Mouse (Mus musculus) Patski (cell line): ENCODE data around the gene Syne3. TPM values are rescaled to one million over a fixed set of nuclear protein-coding genes. Genes with fewer than 3 reads are reported as not detected.

ENCODE experiments used
- ATAC-seq: fragments of 100-300 bp; one replicate; pipeline ENCODE4 v1.8.0; 2021
- CTCF ChIA-PET: fragments of 350-600 bp; sonication (Branson Sonifier 250); formaldehyde crosslinking; loops from one replicate; lab custom pipeline; 2022; ENCODE audit warnings: inconsistent platforms; lab: Charles Lee
- POLR2A ChIA-PET: fragments of 350-600 bp; sonication (Branson Sonifier 250); formaldehyde crosslinking; loops from one replicate; lab custom pipeline; 2022; ENCODE audit warnings: antibody characterized with exemption, inconsistent platforms; lab: Charles Lee
- DNase-seq: peaks from one replicate; pipeline ENCODE4 v3.0.0-alpha.2; 2011; ENCODE audit warnings: low read depth, low spot score
- H3K27me3 ChIP-seq: fragments of 371-371 bp; one replicate; pipeline ENCODE4 v1.5.1; 2021
- CTCF ChIP-seq: fragments of 100-300 bp; IDR thresholded peaks from one replicate; pipeline ENCODE4 v1.5.1; 2021
- in situ Hi-C: fragments of 300-500 bp; cut with MboI; formaldehyde crosslinking; loops from 3 replicates; pipeline ENCODE4 v1.11.1; 2018; ENCODE audit warnings: low pct_unique_long_range_greater_than_20kb, mixed read lengths
- polyA plus RNA-seq: library from polyadenylated mRNA; unstranded; gene quantifications from one replicate; pipeline ENCODE4 v1.2.3, GENCODE M21; 2021

Syne3 gene
- polyA plus RNA-seq, 1 experiment from 2014 or later, result 14.2 TPM

GRCm38 (mm10) chr12:104936223-104936622 is 73.4 kb downstream of the Syne3 start:
- POLR2A ChIA-PET, result no interaction called here
- no peak for TF ChIP-seq CTCF
- H3K27me3 ChIP-seq, result no peaks in the 10 kb centered on the region
- DNase-seq (no peak), ATAC-seq (no peak)
- in situ Hi-C loops, result loop anchor here (5.0 to 25.0 kb wide), 4 partner anchors 101 to 499 kb away; no protein-coding TSS in a partner anchor
- CTCF ChIA-PET, result interaction anchor here (0.9 to 1.2 kb wide), 2 partner anchors 100 to 139 kb away, joined by 3 read pairs; no protein-coding TSS in a partner anchor

- DNase-seq (no peak), ATAC-seq (no peak)
- H3K27me3 ChIP-seq, result no peaks in the 10 kb centered on the region
- no peak for TF ChIP-seq CTCF
- ChIA-PET CTCF (no interaction called here), POLR2A (no interaction called here)
- in situ Hi-C loops, result loop anchor here (5.0 to 25.0 kb wide), 4 partner anchors 100 to 498 kb away; no protein-coding TSS in a partner anchor
Observed at GRCm38 (mm10) chr12:104935144-104935543, 74.5 kb downstream of the Syne3 start.

GRCm38 (mm10) chr12:104933800-104934199 is 75.8 kb downstream of the Syne3 start:
- ATAC-seq (no peak), DNase-seq (no peak)
- H3K27me3 ChIP-seq, result no peaks in the 10 kb centered on the region
- ChIA-PET CTCF (interaction anchor here (0.8 kb wide), 1 partner anchor 86 kb away, joined by 3 read pairs; no protein-coding TSS in a partner anchor), POLR2A (no interaction called here)
- no peak for TF ChIP-seq CTCF
- in situ Hi-C loops, result loop anchor here (10.0 to 25.0 kb wide), 3 partner anchors 99 to 371 kb away; no protein-coding TSS in a partner anchor

GRCm38 (mm10) chr12:104933217-104933616 is 76.4 kb downstream of the Syne3 start:
- DNase-seq, result no peak
- ATAC-seq, result no peak
- in situ Hi-C loops, result loop anchor here (10.0 to 25.0 kb wide), 3 partner anchors 98 to 371 kb away; no protein-coding TSS in a partner anchor
- CTCF ChIA-PET, result interaction anchor here (0.8 kb wide), 1 partner anchor 86 kb away, joined by 3 read pairs; no protein-coding TSS in a partner anchor
- POLR2A ChIA-PET, result no interaction called here
- TF ChIP-seq CTCF, result no peak
- no peaks in the 10 kb centered on the region for H3K27me3 ChIP-seq

- POLR2A ChIA-PET, result no interaction called here
- CTCF ChIA-PET, result interaction anchor here (1.6 kb wide), 1 partner anchor 14 kb away, joined by 4 read pairs; no protein-coding TSS in a partner anchor
- TF ChIP-seq CTCF, result no peak
- in situ Hi-C loops, result loop anchor here (25.0 kb wide), 1 partner anchor 363 kb away; no protein-coding TSS in a partner anchor
- DNase-seq (no peak), ATAC-seq (no peak)
- no peaks in the 10 kb centered on the region for H3K27me3 ChIP-seq
Observed at GRCm38 (mm10) chr12:104925765-104926164, 83.8 kb downstream of the Syne3 start.

GRCm38 (mm10) chr12:104925035-104925434 is 84.6 kb downstream of the Syne3 start:
- ATAC-seq (no peak), DNase-seq (no peak)
- no peaks in the 10 kb centered on the region for H3K27me3 ChIP-seq
- ChIA-PET POLR2A (no interaction called here), CTCF (no interaction called here)
- in situ Hi-C loops, result loop anchor here (25.0 kb wide), 1 partner anchor 363 kb away; no protein-coding TSS in a partner anchor
- no peak for TF ChIP-seq CTCF

DNA sequence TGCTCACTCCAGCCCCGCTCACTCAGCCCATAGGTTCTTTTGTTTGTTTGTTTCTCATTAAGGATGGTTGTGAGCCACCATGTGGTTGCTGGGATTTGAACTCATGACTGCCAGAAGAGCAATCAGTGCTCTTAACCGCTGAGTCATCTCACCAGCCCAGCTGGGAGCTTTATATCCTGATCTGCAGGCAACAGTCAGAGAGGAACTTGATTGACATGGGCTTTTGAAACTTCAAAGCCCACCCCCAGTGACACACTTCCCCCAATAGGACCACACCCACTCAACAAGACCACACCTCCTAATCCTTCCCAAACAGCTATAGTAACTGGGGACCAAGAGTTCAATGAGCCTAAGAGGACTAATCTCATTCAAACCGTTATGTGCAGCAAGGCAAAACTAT is 85.1 kb downstream of the Syne3 start:
- ATAC-seq (no peak), DNase-seq (no peak)
- in situ Hi-C loops, result loop anchor here (25.0 kb wide), 2 partner anchors 862 to 1237 kb away; partner anchors contain the start of genes Serpina16 and Serpina1f
- CTCF ChIA-PET, result no interaction called here
- TF ChIP-seq CTCF, result no peak
- POLR2A ChIA-PET, result interaction anchor here (0.5 kb wide), 1 partner anchor 73 kb away, joined by 3 read pairs; no protein-coding TSS in a partner anchor
- no peaks in the 10 kb centered on the region for H3K27me3 ChIP-seq

GRCm38 (mm10) chr12:104923948-104924388 is 85.6 kb downstream of the Syne3 start:
- no peak for TF ChIP-seq CTCF
- ChIA-PET CTCF (no interaction called here), POLR2A (interaction anchor here (0.5 kb wide), 1 partner anchor 73 kb away, joined by 3 read pairs; no protein-coding TSS in a partner anchor)
- no peak for DNase-seq
- H3K27me3 ChIP-seq, result no peaks in the 10 kb centered on the region
- no peak for ATAC-seq
- in situ Hi-C loops, result loop anchor here (25.0 kb wide), 2 partner anchors 862 to 1237 kb away; partner anchors contain the start of genes Serpina16 and Serpina1f

DNA sequence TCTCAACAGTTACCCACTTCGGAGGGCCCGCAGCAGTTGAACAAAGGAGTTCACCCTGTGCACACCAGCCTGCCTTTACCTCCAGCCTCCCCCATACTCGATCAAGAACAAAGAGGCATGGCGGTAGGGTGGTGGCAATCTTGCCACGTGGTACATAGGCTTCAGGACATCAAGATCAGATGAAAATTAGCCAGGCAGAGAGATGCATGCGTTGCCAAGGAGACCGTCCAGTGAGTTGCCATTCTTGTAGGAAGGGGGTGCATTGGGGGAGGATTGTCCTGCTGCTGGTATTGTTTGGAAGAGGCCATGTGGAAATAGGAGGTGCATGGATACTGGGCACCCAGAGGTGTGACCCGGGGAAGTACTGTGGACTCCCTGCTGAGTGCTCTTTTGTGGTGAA is 87.0 kb downstream of the Syne3 start:
- ChIA-PET CTCF (no interaction called here), POLR2A (no interaction called here)
- no peaks in the 10 kb centered on the region for H3K27me3 ChIP-seq
- in situ Hi-C loops, result loop anchor here (25.0 kb wide), 2 partner anchors 860 to 1235 kb away; partner anchors contain the start of genes Serpina16 and Serpina1f
- no peak for TF ChIP-seq CTCF
- no peak for ATAC-seq
- DNase-seq, result no peak

- DNase-seq, result no peak
- no peak for TF ChIP-seq CTCF
- in situ Hi-C loops, result loop anchor here (25.0 kb wide), 2 partner anchors 859 to 1234 kb away; partner anchors contain the start of genes Serpina16 and Serpina1f
- ChIA-PET POLR2A (interaction anchor here (0.5 kb wide), 1 partner anchor 9 kb away, joined by 5 read pairs; no protein-coding TSS in a partner anchor), CTCF (no interaction called here)
- no peak for ATAC-seq
- H3K27me3 ChIP-seq, result no peaks in the 10 kb centered on the region
Observed at GRCm38 (mm10) chr12:104921071-104921470, 88.5 kb downstream of the Syne3 start.

DNA sequence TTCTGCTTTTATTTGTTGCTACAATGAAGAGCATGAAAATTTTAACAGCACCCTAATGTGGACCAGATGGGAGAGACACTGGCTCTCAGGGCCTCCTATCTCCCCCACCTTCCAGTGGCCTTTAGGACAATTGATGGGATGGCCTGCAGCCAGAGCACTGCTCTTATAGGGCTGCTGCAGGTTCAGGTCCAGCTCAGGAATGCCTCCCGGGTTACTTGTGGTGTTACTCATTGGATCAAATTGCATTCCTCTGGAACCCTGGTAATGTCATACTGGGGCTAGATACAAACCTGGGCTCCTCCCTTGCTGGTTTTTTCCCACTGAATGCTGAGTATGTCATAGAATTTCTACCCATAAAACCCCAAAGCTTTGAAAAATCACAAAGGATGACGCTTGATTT is 90.4 kb downstream of the Syne3 start:
- in situ Hi-C loops, result loop anchor here (25.0 kb wide), 2 partner anchors 857 to 1232 kb away; partner anchors contain the start of genes Serpina16 and Serpina1f
- ChIA-PET CTCF (no interaction called here), POLR2A (interaction anchor here (0.6 kb wide), 1 partner anchor 118 kb away, joined by 4 read pairs; no protein-coding TSS in a partner anchor)
- ATAC-seq (peak; percentile 61), DNase-seq (no peak)
- no peaks in the 10 kb centered on the region for H3K27me3 ChIP-seq
- no peak for TF ChIP-seq CTCF
